Mouse (Mus musculus) cerebellum, adult 11 months (tissue): ENCODE data around the gene Bcar3.

Experiments
- DNase-seq: peaks from one replicate; pipeline ENCODE4 v3.0.0; 2022

Bcar3 gene

GRCm38 (mm10) chr3:122292300-122293222, 1.4 kb upstream of the Bcar3 start:
- peak; percentile 92 for DNase-seq

DNA sequence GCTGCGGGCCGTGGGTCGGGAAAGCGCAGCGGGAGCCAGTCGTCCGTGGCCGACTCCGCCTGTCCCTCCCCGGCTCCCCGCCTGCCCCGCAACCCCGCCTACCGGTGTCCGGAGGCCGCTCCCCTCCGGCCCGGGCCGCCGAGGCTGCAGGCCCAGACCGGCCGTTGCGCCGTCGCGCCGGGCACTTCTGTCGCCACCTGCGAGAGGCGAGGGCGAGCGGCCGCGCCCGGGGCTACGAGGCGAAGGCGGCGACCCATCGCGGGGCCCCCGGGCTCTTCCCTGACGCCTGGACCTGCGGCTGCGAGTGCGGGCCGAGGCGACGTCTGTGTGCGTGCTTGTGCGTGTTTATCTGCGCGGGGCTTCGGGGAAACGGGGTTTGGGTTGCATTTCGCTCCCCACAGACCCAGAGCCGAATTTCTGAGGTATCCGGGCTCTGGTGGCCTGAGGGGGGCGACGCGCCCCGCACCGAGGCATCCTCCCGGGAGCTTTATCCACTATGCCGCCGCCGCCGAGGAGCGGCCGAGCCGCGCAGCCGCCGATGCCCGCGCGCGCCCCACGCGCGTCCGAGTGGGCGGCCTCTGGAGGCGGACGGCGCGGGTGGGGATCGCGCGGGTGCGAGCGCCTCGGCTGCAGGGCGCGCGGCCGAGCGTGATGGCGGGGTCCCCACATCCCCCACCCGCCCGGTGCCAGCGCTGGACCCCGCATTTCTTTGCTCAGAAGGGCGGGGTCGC, 548 bp upstream of the Bcar3 start:
- no peak for DNase-seq

DNA sequence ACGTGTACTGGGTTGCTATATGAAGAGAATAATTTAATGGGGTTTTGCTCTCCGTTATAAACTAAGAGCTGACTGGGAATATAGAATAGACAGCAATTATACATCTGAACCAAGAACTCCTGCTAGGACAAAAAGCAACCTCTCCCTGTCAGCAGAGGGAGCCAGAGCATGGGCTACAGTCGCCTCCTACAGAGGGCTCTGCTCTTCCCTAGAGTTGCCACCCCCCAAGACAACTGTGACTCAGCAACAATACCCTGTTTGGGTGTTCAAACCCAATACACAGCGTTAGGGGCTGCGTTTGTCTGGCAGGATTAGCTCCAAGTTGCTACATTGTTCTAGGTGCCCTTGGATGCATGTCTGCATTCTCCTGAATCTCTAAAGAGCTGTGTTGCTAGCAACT, 1.6 kb downstream of the Bcar3 start:
- peak; percentile 25 for DNase-seq

DNA sequence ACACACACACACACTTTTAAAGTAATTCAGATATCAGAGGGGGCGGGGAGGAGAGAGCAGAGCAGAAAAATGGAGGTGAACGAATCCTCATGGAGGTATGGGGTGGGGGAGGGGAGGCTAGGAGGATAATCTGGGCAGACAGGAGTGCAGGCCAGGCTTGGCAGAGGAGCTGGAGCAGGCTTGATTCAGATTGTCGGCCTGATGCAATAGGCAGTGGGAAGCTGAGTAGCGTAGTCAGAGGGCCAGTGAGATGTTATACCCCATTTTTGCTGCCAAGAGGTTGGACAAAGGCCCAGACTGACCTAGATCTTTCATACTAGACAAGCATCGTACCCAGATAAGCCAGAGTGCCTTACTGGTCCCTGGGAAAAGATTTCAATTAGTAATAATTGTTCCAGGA, 3.0 kb downstream of the Bcar3 start:
- no peak for DNase-seq

DNA sequence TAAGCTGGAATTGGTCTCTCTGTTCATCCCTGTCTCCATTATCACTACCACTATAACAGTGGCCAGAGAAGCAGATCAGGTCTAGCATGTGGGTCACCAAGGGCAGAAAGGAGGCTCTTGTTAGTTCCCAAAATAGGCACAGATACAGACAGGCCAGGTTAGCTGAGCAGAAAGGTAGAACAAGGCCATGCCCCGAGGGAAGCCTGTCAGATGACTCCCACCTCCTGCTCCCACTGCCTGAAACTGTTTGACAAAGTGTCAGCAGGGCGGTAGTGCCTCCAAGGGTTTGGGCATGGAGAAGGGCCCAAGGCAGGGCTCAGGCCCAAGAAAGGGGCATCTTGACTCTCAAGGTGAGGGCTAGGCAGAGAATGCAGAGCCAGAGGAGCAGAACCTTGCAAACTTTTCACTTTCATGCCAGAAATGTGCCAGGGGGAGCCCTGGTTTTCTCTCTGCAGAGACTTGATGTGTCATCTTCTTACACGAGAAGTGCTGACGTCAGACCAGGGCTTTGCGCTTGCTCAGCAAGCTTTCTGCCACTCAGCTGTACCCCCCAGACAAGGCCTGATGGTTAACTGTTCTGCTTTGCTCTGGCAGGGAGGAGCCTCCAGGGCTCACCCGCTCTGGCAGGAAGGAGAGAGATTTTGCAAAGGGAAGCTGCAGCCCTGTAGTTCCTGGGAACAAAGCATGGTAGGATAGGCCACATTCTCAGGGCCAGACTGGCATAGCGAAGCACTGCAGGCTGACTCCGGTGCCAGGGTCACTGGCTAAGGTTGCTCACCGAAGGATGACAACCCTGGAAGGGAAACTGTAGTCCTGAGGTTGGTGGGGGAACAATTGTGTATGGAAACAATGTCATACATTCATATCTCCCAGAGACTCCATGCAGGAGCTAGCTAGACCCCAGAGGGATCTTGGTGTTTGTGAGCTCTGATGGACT, 7.3 kb downstream of the Bcar3 start:
- DNase-seq, result no peak

GRCm38 (mm10) chr3:122304560-122304959, 10.6 kb downstream of the Bcar3 start:
- no peak for DNase-seq

DNA sequence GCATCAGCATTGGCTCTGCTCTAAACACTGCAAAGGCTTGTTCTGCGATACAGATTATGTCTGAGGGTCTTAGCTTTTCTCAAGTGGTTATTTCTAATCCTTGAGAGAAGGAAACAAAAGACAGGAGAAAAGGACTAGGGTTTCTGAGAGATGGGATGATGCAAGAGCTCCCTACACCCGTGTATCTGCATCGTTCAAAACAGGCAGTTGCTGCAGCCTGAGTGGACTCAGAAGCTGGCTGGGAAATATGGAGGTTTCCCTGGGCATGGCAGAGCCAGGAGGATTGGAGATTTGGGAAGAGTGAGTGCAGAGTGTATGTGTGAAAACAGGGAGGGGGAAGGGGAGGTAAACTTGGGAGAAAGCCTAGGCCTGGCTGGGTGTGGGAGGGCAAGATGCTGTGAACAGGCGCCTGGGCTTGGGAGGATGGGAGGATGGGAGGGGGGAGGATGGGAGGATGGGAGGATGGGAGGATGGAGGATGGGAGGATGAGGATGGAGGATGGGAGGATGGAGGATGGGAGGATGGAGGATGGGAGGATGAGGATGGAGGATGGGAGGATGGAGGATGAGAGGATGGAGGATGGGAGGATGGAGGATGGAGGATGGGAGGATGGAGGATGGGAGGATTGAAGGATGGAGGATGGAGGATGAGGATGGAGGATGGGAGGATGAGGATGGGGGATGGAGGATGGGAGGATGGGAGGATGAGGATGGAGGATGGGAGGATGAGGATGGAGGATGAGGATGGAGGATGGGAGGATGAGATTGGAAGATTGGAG, 14.1 kb downstream of the Bcar3 start:
- no peak for DNase-seq

GRCm38 (mm10) chr3:122308981-122309380, 15.0 kb downstream of the Bcar3 start:
- DNase-seq, result no peak

GRCm38 (mm10) chr3:122312078-122312477, 18.1 kb downstream of the Bcar3 start:
- DNase-seq, result peak; percentile 76

GRCm38 (mm10) chr3:122312936-122313629, 19.1 kb downstream of the Bcar3 start:
- DNase-seq, result no peak

DNA sequence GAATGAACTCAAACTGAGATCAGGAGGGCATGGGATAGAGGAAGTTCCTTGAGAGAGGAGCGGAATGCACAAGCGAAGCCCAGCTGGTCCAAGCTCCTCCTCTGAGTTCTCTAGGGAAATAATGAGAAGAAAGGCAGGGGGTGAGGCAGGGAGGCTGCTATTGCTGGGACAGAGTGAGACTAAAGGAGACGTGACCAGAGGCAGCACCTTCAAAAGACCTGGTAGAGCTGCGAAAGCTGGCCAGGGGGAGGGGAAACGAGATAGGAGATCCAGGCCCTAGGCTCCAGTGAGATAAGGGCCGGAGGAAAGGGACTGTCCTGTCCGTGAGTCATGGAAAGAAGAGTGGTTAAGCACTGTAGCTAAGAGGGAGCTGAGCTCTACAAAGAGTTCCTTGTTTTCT, 20.0 kb downstream of the Bcar3 start:
- no peak for DNase-seq

- DNase-seq, result no peak
Measured at GRCm38 (mm10) chr3:122316621-122317020, 22.7 kb downstream of the Bcar3 start.

- no peak for DNase-seq
Measured at GRCm38 (mm10) chr3:122317339-122317738, 23.4 kb downstream of the Bcar3 start.

GRCm38 (mm10) chr3:122322226-122322625, 28.3 kb downstream of the Bcar3 start:
- no peak for DNase-seq

GRCm38 (mm10) chr3:122323841-122324240, 29.9 kb downstream of the Bcar3 start:
- no peak for DNase-seq

DNA sequence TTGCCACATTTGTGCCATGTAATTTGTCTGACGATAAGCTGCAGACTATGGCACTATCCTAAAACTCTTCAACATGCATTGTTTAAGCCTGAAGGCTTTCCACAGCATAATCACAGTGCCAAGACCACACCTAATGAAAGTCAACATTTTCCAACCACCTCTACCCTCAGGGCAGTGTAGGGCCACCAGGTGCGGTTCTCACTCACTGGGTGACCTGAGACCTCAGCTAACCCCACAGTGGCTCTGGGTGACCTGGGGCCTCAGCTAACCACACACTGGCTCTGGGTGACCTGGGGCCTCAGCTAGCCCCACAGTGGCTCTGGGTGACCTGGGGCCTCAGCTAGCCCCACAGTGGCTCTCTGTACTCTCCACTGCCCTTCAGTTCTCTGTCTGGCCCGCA, 30.6 kb downstream of the Bcar3 start:
- DNase-seq, result no peak

DNA sequence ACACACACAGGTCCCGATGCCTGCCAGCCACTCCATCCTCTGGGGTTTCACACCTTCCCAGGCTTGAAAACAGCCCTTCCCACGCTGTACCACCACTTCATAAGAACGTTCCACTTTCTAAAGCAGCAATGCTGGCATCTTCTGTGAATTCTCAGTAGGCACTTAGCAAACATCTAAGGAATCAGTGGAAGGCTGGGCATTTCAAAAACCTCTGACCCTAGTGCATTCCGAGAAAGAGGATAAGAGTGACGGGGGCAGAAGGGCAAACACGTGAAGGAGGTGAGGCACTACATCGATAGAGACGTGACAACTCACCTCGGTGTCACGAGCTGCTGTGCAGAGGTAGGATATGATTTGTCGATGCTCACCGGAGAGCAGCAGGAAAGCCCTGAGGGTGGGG, 36.5 kb downstream of the Bcar3 start:
- no peak for DNase-seq

DNA sequence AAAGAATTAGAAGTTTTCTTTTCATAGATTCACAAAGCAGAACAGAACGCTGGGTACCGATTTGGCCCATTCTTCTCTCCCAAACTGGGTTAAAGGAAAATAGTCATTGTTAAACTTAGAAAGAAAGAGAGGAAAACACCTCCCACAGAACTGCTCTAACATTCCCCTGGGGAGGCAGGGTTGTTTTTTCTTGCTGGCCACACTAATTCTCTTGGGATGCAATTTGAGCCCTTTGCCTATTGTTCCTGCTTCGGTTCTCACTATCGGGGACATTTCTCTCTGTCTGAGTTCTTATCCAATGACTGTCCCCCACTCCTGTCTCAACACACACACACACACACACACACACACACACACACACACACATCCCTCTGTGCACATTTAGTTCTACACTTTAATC, 39.6 kb downstream of the Bcar3 start:
- DNase-seq, result no peak

DNA sequence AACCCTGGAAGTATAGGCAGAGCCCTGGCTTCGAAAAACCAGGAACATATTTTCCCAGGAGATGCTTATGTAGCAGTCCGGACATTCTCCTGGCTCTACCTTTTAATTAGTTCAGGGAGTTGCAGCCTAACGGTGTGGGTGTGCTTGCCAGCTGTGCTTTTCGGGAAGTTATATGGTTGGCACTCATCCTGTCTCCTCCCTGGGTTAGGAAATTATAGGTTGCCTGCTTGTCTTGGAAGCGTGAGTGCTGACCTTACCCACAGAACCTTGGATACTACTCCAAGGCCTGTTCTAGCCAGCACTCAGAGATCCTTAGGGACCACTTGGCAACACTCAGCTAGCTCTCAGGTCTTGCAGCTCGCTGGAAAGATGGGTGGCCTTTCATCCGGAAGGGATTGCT, 40.0 kb downstream of the Bcar3 start:
- no peak for DNase-seq

GRCm38 (mm10) chr3:122334375-122334774, 40.4 kb downstream of the Bcar3 start:
- no peak for DNase-seq

GRCm38 (mm10) chr3:122336030-122336429, 42.1 kb downstream of the Bcar3 start:
- DNase-seq, result no peak

- no peak for DNase-seq
Measured at GRCm38 (mm10) chr3:122337992-122338391, 44.1 kb downstream of the Bcar3 start.
